Mouse (Mus musculus): ENCODE measurements around the gene Cbl. TPM values are rescaled to one million over a fixed set of nuclear protein-coding genes. Genes with fewer than 3 reads are reported as not detected.

Cbl gene
- polyA plus RNA-seq (2015; fragmentation: Nextera tagmentation; extraction: Ambion mirVana): 5.1 and 5.8 TPM in 2 replicates

DNA sequence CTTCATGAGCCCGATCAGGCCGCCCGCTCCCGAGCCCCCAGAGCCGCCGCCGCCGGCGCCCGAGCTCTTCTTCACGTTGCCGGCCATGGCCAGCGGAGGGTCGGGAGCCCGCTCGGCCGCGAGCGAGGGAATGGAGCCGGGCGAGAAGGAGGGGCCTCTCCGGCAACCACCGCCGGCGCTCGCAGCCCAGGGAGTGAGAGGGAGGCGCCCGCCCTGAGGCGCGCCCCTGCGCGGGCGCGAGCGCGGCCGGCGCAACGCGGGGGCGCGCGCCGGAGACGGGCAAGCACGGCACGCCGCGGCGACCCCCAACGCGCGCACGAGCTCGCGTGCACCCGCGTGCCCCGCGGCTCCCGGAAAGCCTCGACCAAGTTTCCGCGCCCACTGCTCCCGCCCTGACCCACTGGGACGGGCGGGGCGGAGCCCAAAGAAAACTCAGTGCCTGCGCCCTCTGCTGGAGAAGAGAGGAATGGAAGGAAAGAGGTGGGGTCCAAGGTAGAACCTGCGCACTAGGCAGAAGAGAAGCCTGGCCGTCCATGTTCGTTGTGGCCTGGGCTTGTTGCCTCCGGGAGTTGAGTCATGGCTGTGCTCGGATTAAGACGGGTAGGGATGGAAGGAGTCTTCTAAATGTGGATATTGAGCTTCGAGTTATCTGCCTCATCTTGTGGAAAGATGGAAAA, at the start of gene Cbl:
Gene Cbl (minus strand): TSS at position 248 of the 677 bp plus-strand sequence.
- peak within 1 kb of the TSS; percentile 90 for H3K27ac ChIP-seq (replicated peaks)
- WGBS (ENCODE audit: insufficient replicate concordance): 0% methylated on average over 68 of the region's 76 CpGs
- H3K36me3 ChIP-seq (replicated peaks): no peaks in the 10 kb centered on the region; the same call in 1 of the 2 replicates
- H3K4me2 ChIP-seq: peak within 1 kb of the TSS; percentile 85
- H3K4me3 ChIP-seq (replicated peaks): peak within 1 kb of the TSS; percentile 92
- ATAC-seq (ENCODE audit: insufficient read depth): peak; percentile 92
- H3K9ac ChIP-seq: peak within 1 kb of the TSS; percentile 96
- no peaks in the 10 kb centered on the region for H3K27me3 ChIP-seq
- no peaks in the 10 kb centered on the region for H3K9me3 ChIP-seq (replicated peaks)
- H3K4me1 ChIP-seq (replicated peaks): peaks cover 31% of the 10 kb centered on the region

DNA sequence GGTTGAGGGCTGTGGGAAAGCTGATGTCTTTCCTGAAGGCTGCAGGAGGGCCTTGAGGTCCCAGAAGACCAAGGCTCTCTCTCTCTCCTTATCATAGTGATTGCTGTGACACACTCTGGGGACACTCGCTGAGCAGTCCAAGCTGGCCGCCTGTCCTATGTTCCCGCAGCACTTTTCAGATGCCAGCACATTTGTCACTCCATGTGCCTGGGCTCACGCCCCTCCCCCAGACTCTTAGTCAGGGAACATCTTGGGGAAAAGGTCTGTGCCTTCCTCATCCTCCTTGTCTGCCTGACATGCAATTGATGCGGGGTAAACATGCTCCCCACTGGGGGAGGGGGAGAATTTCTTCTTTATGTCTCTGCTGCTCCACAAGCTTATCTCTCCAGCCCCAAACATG, 49.3 kb upstream of the Cbl start:
- 0 out of 2 replicates have a peak overlapping the region, but pooled peaks have one; percentile 4 for H3K4me2 ChIP-seq
- 70% methylated on average over 5 of the region's 5 CpGs for WGBS (ENCODE audit: insufficient replicate concordance)
- H3K4me3 ChIP-seq (replicated peaks): no peak overlapping the region
- peaks cover 9% of the 10 kb centered on the region; the same call in 1 of the 2 replicates for H3K27me3 ChIP-seq
- no peak overlapping the region for H3K27ac ChIP-seq (replicated peaks)
- H3K4me1 ChIP-seq (replicated peaks): peaks cover 58% of the 10 kb centered on the region
- H3K9ac ChIP-seq: no peak overlapping the region
- no peak for ATAC-seq (ENCODE audit: insufficient read depth)
- peaks cover 69% of the 10 kb centered on the region for H3K36me3 ChIP-seq (replicated peaks)
- no peaks in the 10 kb centered on the region for H3K9me3 ChIP-seq (replicated peaks)

DNA sequence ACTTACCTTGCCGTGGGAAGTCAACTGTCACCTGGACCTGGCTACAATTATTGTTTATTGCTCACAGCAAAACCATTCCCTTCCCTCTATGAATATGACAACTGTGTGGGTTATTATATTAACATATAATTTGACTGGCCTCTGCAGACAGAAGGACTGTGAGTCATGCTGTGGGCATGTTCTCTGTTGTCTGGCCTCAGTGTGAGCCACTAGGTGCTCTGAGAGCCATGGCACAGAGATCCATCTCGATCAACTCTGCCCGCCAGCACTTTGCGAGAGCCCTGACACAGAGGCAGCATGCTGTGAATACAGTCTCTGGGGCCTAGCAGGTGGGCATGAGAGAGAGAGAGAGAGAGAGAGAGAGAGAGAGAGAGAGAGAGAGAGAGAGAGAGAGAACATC, 36.1 kb upstream of the Cbl start:
- H3K4me2 ChIP-seq: no peak overlapping the region
- peaks cover 24% of the 10 kb centered on the region for H3K36me3 ChIP-seq (replicated peaks)
- 84% methylated on average over 4 of the region's 4 CpGs for WGBS (ENCODE audit: insufficient replicate concordance)
- H3K9me3 ChIP-seq (replicated peaks): no peaks in the 10 kb centered on the region
- no peak for ATAC-seq (ENCODE audit: insufficient read depth)
- no peak overlapping the region for H3K4me3 ChIP-seq (replicated peaks)
- H3K27me3 ChIP-seq: no peaks in the 10 kb centered on the region
- no peak overlapping the region for H3K9ac ChIP-seq
- peaks cover 29% of the 10 kb centered on the region for H3K4me1 ChIP-seq (replicated peaks)
- H3K27ac ChIP-seq (replicated peaks): no peak overlapping the region

DNA sequence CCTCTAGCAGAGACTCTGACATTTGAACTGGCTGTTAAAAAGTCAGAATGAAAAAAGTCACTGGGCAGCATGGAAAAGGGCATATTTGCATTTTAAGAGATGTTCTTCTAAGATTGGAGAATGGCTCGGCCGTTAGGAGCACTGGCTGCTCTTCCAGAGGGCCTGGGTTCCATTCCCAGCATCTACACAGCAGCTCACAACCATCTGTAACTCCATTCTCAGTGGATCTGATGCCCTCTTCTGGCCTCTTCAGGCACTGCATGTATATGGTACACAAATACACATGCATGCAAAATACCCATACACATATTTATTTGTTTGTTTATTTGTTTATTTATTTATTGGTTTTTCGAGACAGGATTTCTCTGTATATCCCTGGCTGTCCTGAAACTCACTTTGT, 35.2 kb upstream of the Cbl start:
- peak overlapping the region; percentile 97 for H3K4me2 ChIP-seq
- H3K4me1 ChIP-seq (replicated peaks): peaks cover 29% of the 10 kb centered on the region
- peaks cover 15% of the 10 kb centered on the region for H3K36me3 ChIP-seq (replicated peaks)
- H3K9ac ChIP-seq: no peak overlapping the region
- ATAC-seq (ENCODE audit: insufficient read depth): no peak
- 62% methylated on average over 3 of the region's 3 CpGs for WGBS (ENCODE audit: insufficient replicate concordance)
- H3K9me3 ChIP-seq (replicated peaks): no peaks in the 10 kb centered on the region
- H3K4me3 ChIP-seq (replicated peaks): no peak overlapping the region
- no peaks in the 10 kb centered on the region for H3K27me3 ChIP-seq
- peak overlapping the region; percentile 88; the same call in 1 of the 2 replicates for H3K27ac ChIP-seq (replicated peaks)

DNA sequence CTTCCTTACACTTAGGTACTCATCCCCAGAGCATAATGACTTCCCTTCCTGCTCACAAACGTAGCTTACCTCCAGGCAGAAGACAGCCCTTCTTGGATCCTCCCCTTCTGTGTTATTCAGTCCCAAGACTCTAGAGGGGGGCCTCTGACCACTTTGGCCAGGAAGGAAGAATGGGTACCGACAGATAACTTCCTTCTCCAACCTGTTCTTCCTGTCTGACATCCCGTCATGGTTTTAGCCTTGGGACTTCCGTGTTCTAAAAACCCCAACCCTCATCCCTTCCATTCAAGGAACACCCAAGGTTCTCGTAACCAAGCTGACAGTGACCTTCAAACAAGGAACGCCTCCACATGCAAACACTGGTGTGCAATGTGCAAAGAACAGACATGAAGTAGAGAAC, 34.6 kb upstream of the Cbl start, which contains the start of gene Nlrx1:
Gene Nlrx1 (minus strand): TSS at position 168 of the 400 bp plus-strand sequence.
- ATAC-seq (ENCODE audit: insufficient read depth): peak; percentile 69
- no peaks in the 10 kb centered on the region for H3K27me3 ChIP-seq
- H3K9ac ChIP-seq: peak within 1 kb of the TSS; percentile 77
- peak within 1 kb of the TSS; percentile 88 for H3K27ac ChIP-seq (replicated peaks)
- H3K4me3 ChIP-seq (replicated peaks): peak within 1 kb of the TSS; percentile 66
- peaks cover 29% of the 10 kb centered on the region for H3K4me1 ChIP-seq (replicated peaks)
- peaks cover 12% of the 10 kb centered on the region for H3K36me3 ChIP-seq (replicated peaks)
- WGBS (ENCODE audit: insufficient replicate concordance): 19% methylated on average over 6 of the region's 6 CpGs
- H3K4me2 ChIP-seq: peak within 1 kb of the TSS; percentile 97
- H3K9me3 ChIP-seq (replicated peaks): no peaks in the 10 kb centered on the region

DNA sequence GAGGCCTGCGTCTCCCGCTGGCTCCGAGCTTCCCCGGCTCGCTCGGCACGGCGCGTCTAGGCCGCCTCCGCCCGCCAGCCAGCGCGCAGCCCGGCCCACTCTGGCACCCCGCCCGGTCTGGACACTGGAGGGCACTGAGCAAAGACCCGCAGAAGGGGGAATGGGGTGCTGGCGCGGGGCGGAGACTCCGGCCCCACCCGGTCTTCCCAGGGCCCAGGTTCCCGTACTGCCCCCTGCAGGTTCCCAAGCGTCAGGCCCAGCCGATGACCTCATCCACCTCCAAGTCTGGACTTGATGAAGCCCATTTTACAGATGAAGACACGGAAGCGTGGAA, 34.1 kb upstream of the Cbl start:
- peak overlapping the region; percentile 66 for H3K4me3 ChIP-seq (replicated peaks)
- WGBS (ENCODE audit: insufficient replicate concordance): 1% methylated on average over 27 of the region's 28 CpGs

DNA sequence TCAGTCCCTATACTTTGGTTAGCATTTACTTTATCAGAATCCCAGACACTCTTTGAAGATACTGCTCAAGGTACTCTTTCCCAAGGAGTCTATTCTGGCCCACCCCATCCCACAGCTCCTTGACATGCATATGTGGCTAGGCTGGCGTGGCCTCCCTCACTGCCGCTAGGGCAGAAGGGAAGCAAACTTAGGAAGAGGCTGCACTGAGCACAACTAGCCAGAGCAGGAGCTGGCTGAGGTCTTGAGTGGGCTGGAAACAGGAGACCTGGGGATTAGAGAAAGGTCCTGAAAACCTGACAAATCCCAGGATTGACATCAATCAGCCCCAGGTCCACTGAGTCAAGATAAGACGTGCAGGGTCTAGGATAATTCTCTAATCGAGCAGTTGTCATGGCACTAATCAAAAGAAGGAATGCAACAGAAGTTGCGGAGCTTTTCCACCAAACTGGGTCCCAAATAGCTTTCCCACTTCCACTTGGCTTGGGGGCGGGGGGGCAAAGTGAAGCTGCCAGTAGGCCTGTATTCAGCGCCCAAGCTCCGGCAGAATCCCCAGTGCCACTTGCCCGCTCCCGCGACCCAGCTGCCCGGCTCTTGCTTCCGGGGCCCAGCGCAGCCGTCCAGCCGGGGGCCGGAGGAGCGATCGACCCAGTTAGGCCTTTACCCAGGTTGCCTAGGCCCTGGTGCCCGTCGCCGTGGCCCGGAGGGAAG, 33.6 kb upstream of the Cbl start:
- Histone ChIP-seq H3K9me3 (replicated peaks) (no peaks in the 10 kb centered on the region), H3K27me3 (no peaks in the 10 kb centered on the region), H3K4me1 (replicated peaks) (peaks cover 29% of the 10 kb centered on the region), H3K36me3 (replicated peaks) (0 out of 2 replicates have a peak, but pooled peaks cover 4% of the 10 kb centered on the region), H3K27ac (replicated peaks) (peak overlapping the region; percentile 88), H3K4me2 (peak overlapping the region; percentile 97), H3K9ac (peak overlapping the region; percentile 77), H3K4me3 (replicated peaks) (peak overlapping the region; percentile 66)
- 8% methylated on average over 23 of the region's 23 CpGs for WGBS (ENCODE audit: insufficient replicate concordance)
- ATAC-seq (ENCODE audit: insufficient read depth): no peak

More for the DNA sequence above, 34.1 kb upstream of the Cbl start:
- peak overlapping the region; percentile 77 for H3K9ac ChIP-seq
- peak overlapping the region; percentile 97 for H3K4me2 ChIP-seq
- H3K4me1 ChIP-seq (replicated peaks): peaks cover 29% of the 10 kb centered on the region
- H3K9me3 ChIP-seq (replicated peaks): no peaks in the 10 kb centered on the region
- H3K27me3 ChIP-seq: no peaks in the 10 kb centered on the region
- peak overlapping the region; percentile 88 for H3K27ac ChIP-seq (replicated peaks)
- ATAC-seq (ENCODE audit: insufficient read depth): peak; percentile 83
- H3K36me3 ChIP-seq (replicated peaks): peaks cover 8% of the 10 kb centered on the region

DNA sequence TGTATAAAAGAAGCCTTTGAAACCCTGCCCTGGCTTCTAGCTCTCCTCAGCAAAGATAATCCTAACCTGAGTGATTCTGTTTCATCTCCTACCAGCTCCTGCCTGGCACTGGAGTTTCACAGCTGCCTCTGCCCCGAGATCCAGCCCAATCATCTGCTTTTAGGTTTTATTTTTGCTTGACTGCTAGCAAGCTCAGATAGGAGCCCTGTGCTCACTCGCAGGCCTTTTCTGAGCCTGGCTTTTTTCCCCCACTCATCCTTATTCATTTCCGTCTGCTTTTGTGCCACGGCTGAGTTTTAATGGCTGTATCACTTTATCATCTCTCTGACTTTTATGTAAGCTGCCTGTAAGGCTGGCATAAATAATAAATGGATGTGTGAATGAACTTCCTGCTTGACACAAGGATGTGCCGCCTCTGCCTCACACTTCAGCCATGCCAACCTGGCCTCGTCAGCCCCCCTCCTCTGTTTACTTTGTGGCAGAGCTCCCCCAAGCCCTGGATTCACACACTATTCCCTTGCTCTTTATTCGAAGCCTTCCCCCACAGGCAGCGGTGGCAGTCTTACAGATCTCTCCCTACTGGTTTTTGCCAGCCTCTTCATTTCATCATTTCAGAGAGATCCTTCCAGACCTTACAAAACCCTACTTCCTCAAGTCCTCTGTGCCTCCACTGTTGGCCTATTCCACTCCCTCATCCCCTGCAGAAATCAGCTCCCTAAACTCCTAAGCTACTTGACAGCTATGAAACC, 32.8 kb upstream of the Cbl start:
- H3K36me3 ChIP-seq (replicated peaks): 0 out of 2 replicates have a peak, but pooled peaks cover 4% of the 10 kb centered on the region
- peak overlapping the region; percentile 66; the same call in 1 of the 2 replicates for H3K4me3 ChIP-seq (replicated peaks)
- 64% methylated on average over 8 of the region's 8 CpGs for WGBS (ENCODE audit: insufficient replicate concordance)
- H3K9ac ChIP-seq: no peak overlapping the region
- H3K27ac ChIP-seq (replicated peaks): 0 out of 2 replicates have a peak overlapping the region, but pooled peaks have one; percentile 88
- no peaks in the 10 kb centered on the region for H3K27me3 ChIP-seq
- H3K9me3 ChIP-seq (replicated peaks): no peaks in the 10 kb centered on the region
- ATAC-seq (ENCODE audit: insufficient read depth): no peak
- H3K4me2 ChIP-seq: peak overlapping the region; percentile 97
- peaks cover 29% of the 10 kb centered on the region for H3K4me1 ChIP-seq (replicated peaks)

DNA sequence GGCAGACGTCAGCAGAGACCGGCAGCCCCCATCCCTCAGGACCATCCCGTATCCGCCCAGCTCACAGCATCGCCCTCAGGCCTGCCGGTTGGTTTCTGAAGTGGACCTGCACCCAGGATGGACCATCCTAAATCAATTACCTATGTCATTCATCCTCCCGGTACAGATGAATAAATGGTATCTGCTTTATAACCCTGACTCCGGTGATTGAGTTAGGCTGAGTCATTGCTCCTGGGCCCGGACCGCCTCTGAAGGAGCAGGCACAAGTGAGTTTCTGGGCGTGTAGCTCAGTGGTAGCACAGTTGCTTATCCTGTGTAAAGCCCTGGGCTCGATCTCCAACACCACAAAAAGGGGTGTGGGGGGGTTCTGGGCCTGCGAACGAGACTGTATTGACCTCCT, 27.5 kb upstream of the Cbl start:
- Histone ChIP-seq H3K9me3 (replicated peaks) (no peaks in the 10 kb centered on the region), H3K4me1 (replicated peaks) (peaks cover 10% of the 10 kb centered on the region; the same call in 1 of the 2 replicates), H3K27me3 (no peaks in the 10 kb centered on the region), H3K27ac (replicated peaks) (no peak overlapping the region), H3K36me3 (replicated peaks) (0 out of 2 replicates have a peak, but pooled peaks cover 4% of the 10 kb centered on the region), H3K9ac (no peak overlapping the region), H3K4me3 (replicated peaks) (no peak overlapping the region), H3K4me2 (no peak overlapping the region)
- ATAC-seq (ENCODE audit: insufficient read depth): no peak
- WGBS (ENCODE audit: insufficient replicate concordance): 71% methylated on average over 14 of the region's 14 CpGs

DNA sequence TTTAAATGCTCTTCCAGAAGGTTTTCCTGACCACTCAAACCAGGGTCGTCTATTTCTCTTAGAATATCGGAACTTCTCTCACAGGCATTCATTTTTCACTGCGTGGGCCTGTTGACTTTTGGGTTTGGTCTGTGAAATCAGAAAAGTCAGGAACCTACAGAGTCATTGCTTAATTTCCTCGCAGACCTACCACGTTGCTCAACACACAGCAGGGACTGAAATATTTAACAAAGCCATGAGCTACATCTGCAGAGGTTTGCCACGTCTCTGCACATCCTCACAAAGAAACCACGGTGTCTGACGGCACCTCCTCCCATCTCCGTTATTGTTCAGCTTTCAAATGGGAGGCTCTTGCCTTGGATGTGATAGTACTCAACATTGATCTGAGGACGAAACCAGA, 25.2 kb upstream of the Cbl start:
- H3K36me3 ChIP-seq (replicated peaks): 0 out of 2 replicates have a peak, but pooled peaks cover 4% of the 10 kb centered on the region
- H3K27ac ChIP-seq (replicated peaks): peak overlapping the region; percentile 51
- ATAC-seq (ENCODE audit: insufficient read depth): no peak
- no peak overlapping the region for H3K4me3 ChIP-seq (replicated peaks)
- H3K4me1 ChIP-seq (replicated peaks): peaks cover 22% of the 10 kb centered on the region; the same call in 1 of the 2 replicates
- no peak overlapping the region for H3K4me2 ChIP-seq
- no peaks in the 10 kb centered on the region for H3K9me3 ChIP-seq (replicated peaks)
- no peak overlapping the region for H3K9ac ChIP-seq
- 49% methylated on average over 10 of the region's 10 CpGs for WGBS (ENCODE audit: insufficient replicate concordance)
- no peaks in the 10 kb centered on the region for H3K27me3 ChIP-seq

Measured in liver, embryonic 15.5 days (tissue).